12 mouse cellular contexts compared by ENCODE assay signal in the genomic region with DNA sequence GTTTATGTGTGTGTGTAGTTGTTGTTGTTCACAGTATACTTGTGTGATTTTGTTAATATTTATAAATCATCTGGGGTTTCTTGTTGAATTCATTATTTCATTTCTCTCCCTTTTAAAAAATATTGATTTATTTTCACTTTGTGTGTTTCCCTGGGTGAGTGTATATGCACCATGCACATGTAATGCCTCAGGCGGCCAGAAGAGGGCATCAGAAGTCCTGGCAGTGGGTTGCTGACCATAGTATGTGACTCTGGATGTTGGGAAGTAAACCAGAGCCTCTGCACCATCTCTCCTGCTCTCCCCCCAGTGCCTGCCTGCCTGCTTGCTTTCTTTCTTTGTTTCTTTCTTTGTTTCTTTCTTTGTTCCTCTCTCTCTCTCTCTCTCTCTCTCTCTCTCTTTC. TPM values are rescaled to one million over a fixed set of nuclear protein-coding genes. Genes with fewer than 3 reads are reported as not detected.
DNase-seq lines count a peak whose midpoint lies in the region; ATAC-seq and TF ChIP-seq lines count a peak whose summit lies in the region.
"Had no signal": no experiment of that assay in that cellular context is flagged by ENCODE, and none has a peak within 500 bp of the region (broad histone marks: within the 10 kb centered on the region; RNA-seq: fewer than 3 reads in every experiment).

No protein-coding gene starts in this region.

- no peaks in the 10 kb centered on the region; the same call in 1 of the 2 replicates for H3K9me3 ChIP-seq in liver, embryonic 12.5 days (replicated peaks)
- peaks cover 6% of the 10 kb centered on the region for H3K9me3 ChIP-seq in E14TG2a.4 (ENCODE audit: low read length)
- H3K9me3 ChIP-seq: limb, embryonic 15.5 days; stomach, embryonic 15.5 days had no signal

- H3K9ac ChIP-seq in heart, adult 2 months (ENCODE audit: low read depth, low read length), result no peak overlapping the region
- H3K9ac ChIP-seq in liver, adult 2 months (ENCODE audit: low read depth, low read length), result no peak overlapping the region
- no peak overlapping the region for H3K9ac ChIP-seq in liver, embryonic 12.5 days
- H3K9ac ChIP-seq: limb, embryonic 15.5 days; stomach, embryonic 15.5 days had no signal

- WGBS in heart, adult 2 months, result 4% methylated on average over 1 of the region's 1 CpGs
- 20% methylated on average over 1 of the region's 1 CpGs for WGBS in liver, adult 2 months
- 0% methylated on average over 1 of the region's 1 CpGs for WGBS in liver, embryonic 12.5 days (ENCODE audit: insufficient replicate concordance)

- TF ChIP-seq CTCF in heart, adult 2 months (IDR thresholded peaks at IDR 0.05), result peak; percentile 15; the same call in 1 of the 2 replicates
- peak; percentile 8; the same call in 1 of the 2 replicates for TF ChIP-seq CTCF in liver, adult 2 months (IDR thresholded peaks at IDR 0.05; ENCODE audit: low read depth, low read length)
- TF ChIP-seq CTCF in E14TG2a.4 (conservative IDR thresholded peaks at IDR 0.05; ENCODE audit: low read length), result peak; percentile 90

- DNase-seq in heart, adult 2 months, result no peak
- no peak for DNase-seq in heart, postnatal 25 days (ENCODE audit: low spot score)
- DNase-seq in liver, adult 2 months (ENCODE audit: extremely low read depth, low read depth, low spot score), result no peak
- DNase-seq in ZHBTc4 (ENCODE audit: low read depth, low spot score), result peak; percentile 70
- no peak for DNase-seq in spleen, postnatal 36 days (ENCODE audit: low spot score in 2 of 2)
- DNase-seq: cerebellum, adult 18-20 months; lung, postnatal 4 days; midbrain, embryonic 14.5 days had no signal

- no peak overlapping the region for H3K4me3 ChIP-seq in heart, adult 2 months
- no peak overlapping the region for H3K4me3 ChIP-seq in liver, adult 2 months (ENCODE audit: insufficient read depth, low read depth, low read length)
- no peak overlapping the region for H3K4me3 ChIP-seq in liver, embryonic 12.5 days
- no peak overlapping the region for H3K4me3 ChIP-seq in E14TG2a.4 (replicated peaks; ENCODE audit: low read length)
- H3K4me3 ChIP-seq: limb, embryonic 15.5 days; stomach, embryonic 15.5 days had no signal

- H3K27me3 ChIP-seq in heart, adult 2 months (ENCODE audit: control insufficient read depth, insufficient read depth, low read length), result peaks cover 14% of the 10 kb centered on the region
- H3K27me3 ChIP-seq in liver, adult 2 months (ENCODE audit: control insufficient read depth, insufficient read depth, low read length), result peaks cover 14% of the 10 kb centered on the region; the same call in 1 of the 2 replicates
- peaks cover 40% of the 10 kb centered on the region for H3K27me3 ChIP-seq in liver, embryonic 12.5 days (replicated peaks)
- peaks cover 45% of the 10 kb centered on the region for H3K27me3 ChIP-seq in E14TG2a.4 (ENCODE audit: insufficient read depth, low read length)

- ATAC-seq in liver, embryonic 12.5 days, result no peak

- H3K79me2 ChIP-seq in heart, adult 2 months (replicated peaks; ENCODE audit: control insufficient read depth, insufficient read depth, low read length), result no peaks in the 10 kb centered on the region
- H3K79me2 ChIP-seq in liver, adult 2 months (ENCODE audit: control insufficient read depth, insufficient read depth, low read length), result no peaks in the 10 kb centered on the region

- TF ChIP-seq EP300 in heart, adult 2 months (IDR thresholded peaks at IDR 0.05; ENCODE audit: insufficient read depth, low read depth, low read length), result no peak

- H3K4me2 ChIP-seq in liver, embryonic 12.5 days, result no peak overlapping the region
- H3K4me2 ChIP-seq: limb, embryonic 15.5 days; stomach, embryonic 15.5 days had no signal

- TF ChIP-seq POLR2A in heart, adult 2 months (IDR thresholded peaks at IDR 0.05; ENCODE audit: insufficient read depth, low read depth, low read length), result no peak
- no peak for TF ChIP-seq POLR2A in liver, adult 2 months (IDR thresholded peaks at IDR 0.05; ENCODE audit: extremely low read depth, insufficient read depth, low read length)

- no peaks in the 10 kb centered on the region for H3K36me3 ChIP-seq in heart, adult 2 months (ENCODE audit: control insufficient read depth, insufficient read depth, low read length)
- no peaks in the 10 kb centered on the region for H3K36me3 ChIP-seq in liver, adult 2 months (ENCODE audit: control insufficient read depth, insufficient read depth, low read length)
- H3K36me3 ChIP-seq in liver, embryonic 12.5 days, result no peaks in the 10 kb centered on the region
- H3K36me3 ChIP-seq in E14TG2a.4 (ENCODE audit: insufficient read depth, low read length), result no peaks in the 10 kb centered on the region
- H3K36me3 ChIP-seq: limb, embryonic 15.5 days; stomach, embryonic 15.5 days had no signal

- no peaks in the 10 kb centered on the region for H3K4me1 ChIP-seq in heart, adult 2 months (ENCODE audit: control insufficient read depth, insufficient read depth, low read length)
- H3K4me1 ChIP-seq in liver, adult 2 months (ENCODE audit: control insufficient read depth, insufficient read depth, low read length), result no peaks in the 10 kb centered on the region
- 0 out of 2 replicates have a peak, but pooled peaks cover 2% of the 10 kb centered on the region for H3K4me1 ChIP-seq in liver, embryonic 12.5 days
- H3K4me1 ChIP-seq in E14TG2a.4 (replicated peaks; ENCODE audit: low read depth, low read length), result peaks cover 27% of the 10 kb centered on the region

- H3K27ac ChIP-seq in heart, adult 2 months, result no peak overlapping the region
- no peak overlapping the region for H3K27ac ChIP-seq in liver, adult 2 months (replicated peaks; ENCODE audit: insufficient read depth, low read depth, low read length)
- H3K27ac ChIP-seq in liver, embryonic 12.5 days, result no peak overlapping the region
- H3K27ac ChIP-seq: limb, embryonic 15.5 days; stomach, embryonic 15.5 days had no signal

- intact Hi-C loops in heart, adult 2 months (cut with DNase I), result no loop called here
- intact Hi-C loops in heart, postnatal 25 days (cut with DNase I), result loop anchor here (10.0 kb wide), 1 partner anchor 159 kb away; no protein-coding TSS in a partner anchor

RNA-seq across cellular contexts. Expression of gene Ntrk2, which starts 2.5 kb away (rescaled TPM):
- 1 to 10 TPM in 1 of 2 experiments, under 1 TPM in 1; 0.91 to 1.8 TPM for total RNA-seq in heart, adult 2 months (2021)
- polyA plus RNA-seq in heart, adult 2 months (2012; rRNA removed), result 2.6 and 4.6 TPM in 2 replicates
- 1 to 10 TPM; 1.2 to 1.4 TPM for total RNA-seq in heart, postnatal 25 days (2021)
- total RNA-seq in liver, adult 2 months (2014; rRNA removed), result 0.55 and 4.2 TPM in 2 replicates
- polyA plus RNA-seq in liver, adult 2 months (2012; rRNA removed), result 1.5 and 12.1 TPM in 2 replicates
- 0.20 TPM in 2 replicates for polyA plus RNA-seq in liver, embryonic 12.5 days (2016; fragmentation: Nextera tagmentation; extraction: Ambion mirVana)

Comparison
In these comparisons a context has a peak if more than half of its experiments do, and no peak if none do; other contexts are left out.
1. CTCF ChIP-seq: peak in every context shown above with its lines; median percentile 90 in E14TG2a.4; 15 in heart, adult 2 months; 8 in liver, adult 2 months.